Mouse (Mus musculus): ENCODE data around the gene Gtf2ird1. TPM values are rescaled to one million over a fixed set of nuclear protein-coding genes. Genes with fewer than 3 reads are reported as not detected.

The Gtf2ird1 gene
- total and polyA plus RNA-seq, 3 experiments = 13.4 to 26.4 (median 23.8) TPM

DNA sequence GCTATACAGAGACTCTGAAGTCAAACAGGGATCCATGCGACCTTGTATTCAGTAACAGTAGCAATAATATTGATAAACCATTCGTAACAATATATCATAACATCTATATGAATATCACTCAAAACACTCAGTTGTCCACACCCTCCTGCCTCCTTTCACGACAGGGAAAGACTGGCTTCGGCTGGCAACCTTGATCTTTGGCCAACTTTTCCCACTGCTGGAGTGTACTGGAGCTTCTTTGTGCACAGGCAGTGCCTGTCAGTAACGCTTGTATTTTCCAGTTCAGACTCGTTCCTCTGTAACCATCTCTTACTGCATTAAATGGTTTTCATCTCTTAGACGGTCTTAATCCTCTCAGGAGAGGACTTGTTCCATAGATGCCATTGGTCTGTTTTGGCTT lies 139.8 kb downstream of the Gtf2ird1 start:
- peaks cover 3% of the 10 kb centered on the region for H3K4me1 ChIP-seq (ENCODE audit: control insufficient read depth, insufficient read depth, low read length)
- TF ChIP-seq EP300 (IDR thresholded peaks at IDR 0.05; ENCODE audit: insufficient read depth, low read depth, low read length) (no peak), POLR2A (IDR thresholded peaks at IDR 0.05; ENCODE audit: insufficient read depth, low read depth, low read length) (no peak), CTCF (IDR thresholded peaks at IDR 0.05) (no peak)
- 54% methylated on average over 7 of the region's 7 CpGs for WGBS
- no peaks in the 10 kb centered on the region for H3K27me3 ChIP-seq (ENCODE audit: control insufficient read depth, insufficient read depth, low read length)
- no peaks in the 10 kb centered on the region for H3K79me2 ChIP-seq (replicated peaks; ENCODE audit: control insufficient read depth, insufficient read depth, low read length)
- no peak for DNase-seq
- no peak overlapping the region for H3K4me3 ChIP-seq
- no peak overlapping the region; the same call in 1 of the 2 replicates for H3K27ac ChIP-seq
- peaks cover 2% of the 10 kb centered on the region for H3K36me3 ChIP-seq (ENCODE audit: control insufficient read depth, insufficient read depth, low read length)
- intact Hi-C loops (cut with DNase I) = no loop called here
- H3K9ac ChIP-seq (ENCODE audit: low read depth, low read length) = no peak overlapping the region

DNA sequence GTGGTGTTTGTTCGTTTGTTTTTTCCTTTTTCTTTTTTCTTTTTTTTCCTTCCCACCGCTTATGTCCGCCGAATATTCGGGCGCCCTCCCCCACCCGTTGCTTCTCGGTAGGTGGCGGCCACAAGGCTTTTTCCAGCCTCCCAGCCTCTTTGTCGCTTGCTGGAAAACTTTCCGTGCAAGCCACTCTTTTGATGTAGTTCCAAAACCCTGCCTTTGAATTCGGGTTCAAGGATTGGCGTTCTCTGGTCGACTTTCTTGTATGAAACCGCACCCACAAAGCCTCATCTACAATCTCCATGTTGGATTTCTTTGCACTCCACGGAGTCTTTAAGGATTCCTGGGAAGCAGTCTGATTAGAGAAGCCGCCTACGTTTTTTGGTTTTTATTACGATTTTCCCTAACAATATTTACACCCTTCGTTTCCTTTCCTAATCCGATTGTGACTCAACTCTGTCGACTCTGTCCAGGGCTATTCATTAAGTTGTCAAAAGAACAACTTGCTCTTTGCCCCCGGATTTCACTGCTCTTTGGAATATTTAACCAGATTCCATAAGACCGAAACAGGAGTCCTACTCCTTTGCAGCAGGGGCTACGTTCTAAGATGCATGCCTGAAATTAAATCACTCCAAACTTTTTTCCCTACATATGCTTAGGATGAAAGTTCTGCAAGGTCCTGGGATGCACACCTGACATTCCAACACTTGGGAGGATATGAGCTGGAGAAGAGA lies 140.7 kb downstream of the Gtf2ird1 start:
- TF ChIP-seq EP300 (IDR thresholded peaks at IDR 0.05; ENCODE audit: insufficient read depth, low read depth, low read length) (0 out of 2 replicates have a peak, but pooled peaks have one; percentile 37), CTCF (IDR thresholded peaks at IDR 0.05) (peak; percentile 47), POLR2A (IDR thresholded peaks at IDR 0.05; ENCODE audit: insufficient read depth, low read depth, low read length) (no peak; the same call in 1 of the 2 replicates)
- 3% methylated on average over 25 of the region's 25 CpGs for WGBS
- intact Hi-C loops (cut with DNase I) = no loop called here
- Histone ChIP-seq H3K4me3 (peak overlapping the region; percentile 62), H3K27me3 (ENCODE audit: control insufficient read depth, insufficient read depth, low read length) (no peaks in the 10 kb centered on the region), H3K9ac (ENCODE audit: low read depth, low read length) (peak overlapping the region; percentile 60), H3K27ac (peak overlapping the region; percentile 97), H3K79me2 (replicated peaks; ENCODE audit: control insufficient read depth, insufficient read depth, low read length) (no peaks in the 10 kb centered on the region), H3K36me3 (ENCODE audit: control insufficient read depth, insufficient read depth, low read length) (peaks cover 2% of the 10 kb centered on the region), H3K4me1 (ENCODE audit: control insufficient read depth, insufficient read depth, low read length) (peaks cover 5% of the 10 kb centered on the region)
- peak; percentile 62 to 64 for DNase-seq

DNA sequence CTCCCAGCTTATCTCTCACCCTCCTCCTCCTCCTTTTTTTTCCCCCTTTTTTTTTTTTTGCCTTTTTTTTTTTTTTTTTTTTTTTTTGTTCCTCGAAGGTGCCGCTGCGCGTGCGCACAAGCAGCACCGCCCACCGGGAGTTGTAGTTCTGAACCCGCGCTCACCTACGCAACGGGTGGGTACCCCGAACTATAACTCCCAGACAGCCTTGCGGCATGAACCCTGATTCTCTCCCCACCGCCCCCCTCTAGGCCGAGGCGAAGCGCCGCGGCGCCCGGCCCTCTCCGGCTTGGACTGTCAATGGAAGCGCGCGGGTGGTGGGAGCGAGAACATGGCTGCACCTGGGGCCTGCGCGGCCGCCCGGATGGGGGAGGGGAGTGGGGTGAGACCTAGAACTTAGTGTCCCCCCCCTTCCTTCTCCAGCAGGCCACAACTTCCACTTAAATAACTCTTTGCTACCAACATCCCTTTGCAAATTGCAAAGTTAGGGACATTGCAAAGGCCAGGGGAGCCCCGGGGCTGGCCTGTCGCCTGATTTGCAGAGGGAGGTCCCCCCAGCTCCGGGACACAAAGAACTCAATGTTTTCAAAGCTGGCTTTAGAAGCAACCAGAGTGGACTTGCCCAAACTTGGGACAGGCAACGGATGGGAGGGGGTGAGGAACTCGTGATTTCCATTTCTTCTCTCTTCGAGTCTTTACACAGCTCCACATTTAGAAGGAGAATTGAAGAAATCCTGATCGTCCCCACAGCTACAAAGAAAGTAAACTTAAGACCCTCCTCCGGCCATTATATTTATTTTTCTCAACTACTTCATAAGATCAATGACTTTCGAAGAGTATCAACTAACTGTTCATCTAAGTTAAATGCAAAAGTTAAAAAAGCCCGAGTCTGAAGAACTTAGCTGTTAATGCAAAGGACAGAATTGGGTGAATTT lies 141.6 kb downstream of the Gtf2ird1 start, which contains the start of gene Gtf2i:
Gtf2i (minus strand) TSS at position 73 of the 935 bp plus-strand sequence.
- DNase-seq = peak; percentile 93 to 97
- Histone ChIP-seq H3K4me3 (peak within 1 kb of the TSS; percentile 87), H3K79me2 (replicated peaks; ENCODE audit: control insufficient read depth, insufficient read depth, low read length) (0 out of 2 replicates have a peak, but pooled peaks cover 2% of the 10 kb centered on the region), H3K36me3 (ENCODE audit: control insufficient read depth, insufficient read depth, low read length) (peaks cover 2% of the 10 kb centered on the region), H3K9ac (ENCODE audit: low read depth, low read length) (peak within 1 kb of the TSS; percentile 98), H3K27ac (peak within 1 kb of the TSS; percentile 97), H3K27me3 (ENCODE audit: control insufficient read depth, insufficient read depth, low read length) (no peaks in the 10 kb centered on the region), H3K4me1 (ENCODE audit: control insufficient read depth, insufficient read depth, low read length) (peaks cover 5% of the 10 kb centered on the region)
- WGBS = under 1% methylated on average over 40 of the region's 40 CpGs
- intact Hi-C loops (cut with DNase I) = no loop called here
- 0 out of 2 replicates have a peak, but pooled peaks have one; percentile 4 for TF ChIP-seq CTCF (IDR thresholded peaks at IDR 0.05)
- 0 out of 2 replicates have a peak, but pooled peaks have one; percentile 37 for TF ChIP-seq EP300 (IDR thresholded peaks at IDR 0.05; ENCODE audit: insufficient read depth, low read depth, low read length)
- peak; percentile 75 for TF ChIP-seq POLR2A (IDR thresholded peaks at IDR 0.05; ENCODE audit: insufficient read depth, low read depth, low read length)

DNA sequence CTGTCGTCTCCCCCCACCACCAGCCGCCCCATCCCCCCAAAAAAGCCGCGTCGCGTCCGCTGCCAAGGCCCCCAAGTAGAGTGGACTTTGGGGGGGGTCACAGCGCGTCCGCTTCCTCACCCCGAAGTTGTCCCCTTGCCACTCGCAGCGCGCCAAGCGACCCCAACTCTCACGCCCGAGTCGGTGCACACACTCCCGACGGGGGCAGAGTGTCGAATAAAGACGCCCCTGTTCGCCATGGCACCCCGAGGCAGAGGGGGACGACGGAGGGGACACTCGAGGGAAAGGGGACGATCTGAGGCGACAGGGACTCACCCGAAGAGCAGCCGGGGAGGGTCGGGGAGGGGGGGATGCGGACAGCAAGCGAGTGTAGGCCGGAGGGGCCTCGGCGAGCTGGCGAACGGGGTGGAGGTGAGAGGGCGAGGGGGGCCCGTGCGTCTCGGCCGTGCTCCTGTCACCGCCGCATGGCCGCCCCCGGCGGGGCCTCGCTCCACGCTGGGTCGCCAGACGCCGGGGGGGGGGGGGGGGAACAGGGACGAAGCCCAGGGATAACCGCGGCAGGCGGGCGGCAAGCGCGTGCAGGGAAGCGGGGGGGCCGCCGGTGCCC lies 142.3 kb downstream of the Gtf2ird1 start:
- 1% methylated on average over 47 of the region's 64 CpGs for WGBS
- no peaks in the 10 kb centered on the region for H3K27me3 ChIP-seq (ENCODE audit: control insufficient read depth, insufficient read depth, low read length)
- H3K27ac ChIP-seq = peak overlapping the region; percentile 97
- TF ChIP-seq POLR2A (IDR thresholded peaks at IDR 0.05; ENCODE audit: insufficient read depth, low read depth, low read length) (no peak), EP300 (IDR thresholded peaks at IDR 0.05; ENCODE audit: insufficient read depth, low read depth, low read length) (no peak), CTCF (IDR thresholded peaks at IDR 0.05) (no peak)
- peaks cover 2% of the 10 kb centered on the region for H3K36me3 ChIP-seq (ENCODE audit: control insufficient read depth, insufficient read depth, low read length)
- H3K79me2 ChIP-seq (replicated peaks; ENCODE audit: control insufficient read depth, insufficient read depth, low read length) = 0 out of 2 replicates have a peak, but pooled peaks cover 2% of the 10 kb centered on the region
- intact Hi-C loops (cut with DNase I) = no loop called here
- peak overlapping the region; percentile 98 for H3K9ac ChIP-seq (ENCODE audit: low read depth, low read length)
- peaks cover 5% of the 10 kb centered on the region for H3K4me1 ChIP-seq (ENCODE audit: control insufficient read depth, insufficient read depth, low read length)
- peak overlapping the region; percentile 87 for H3K4me3 ChIP-seq
- DNase-seq = peak in 1 of 2 experiments; percentile 80

DNA sequence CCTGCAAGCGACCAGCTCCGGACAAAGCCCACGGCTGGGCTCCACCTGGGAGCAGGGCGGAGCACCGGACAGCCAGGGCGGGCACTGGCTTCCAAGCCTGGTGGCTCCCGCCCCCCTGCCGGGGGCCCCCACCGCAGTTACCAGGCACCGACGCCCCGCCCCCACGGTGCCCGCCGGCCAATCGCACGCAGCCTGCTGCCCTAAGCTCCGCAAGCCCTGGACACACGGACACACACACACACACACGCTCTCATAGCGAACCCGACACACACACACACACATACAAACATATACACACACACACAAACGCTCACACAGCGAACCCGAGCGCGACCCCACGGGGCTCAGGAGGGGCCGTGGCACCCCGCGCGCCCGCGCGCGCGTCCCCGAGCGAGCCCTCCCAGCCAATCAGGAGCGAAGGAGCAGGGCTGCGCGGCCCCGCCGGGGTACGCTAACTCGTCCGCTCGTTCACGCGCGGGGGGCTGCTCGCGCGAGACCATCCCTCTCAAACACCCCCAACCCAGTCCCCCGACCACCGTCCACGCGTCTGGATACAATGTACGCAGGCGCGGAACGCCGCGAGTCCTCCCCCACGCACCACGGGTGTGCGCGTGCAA lies 143.0 kb downstream of the Gtf2ird1 start:
- Histone ChIP-seq H3K4me3 (peak overlapping the region; percentile 87), H3K27me3 (ENCODE audit: control insufficient read depth, insufficient read depth, low read length) (no peaks in the 10 kb centered on the region), H3K79me2 (replicated peaks; ENCODE audit: control insufficient read depth, insufficient read depth, low read length) (0 out of 2 replicates have a peak, but pooled peaks cover 2% of the 10 kb centered on the region), H3K9ac (ENCODE audit: low read depth, low read length) (peak overlapping the region; percentile 98), H3K36me3 (ENCODE audit: control insufficient read depth, insufficient read depth, low read length) (peaks cover 2% of the 10 kb centered on the region), H3K27ac (peak overlapping the region; percentile 97), H3K4me1 (ENCODE audit: control insufficient read depth, insufficient read depth, low read length) (peaks cover 5% of the 10 kb centered on the region)
- TF ChIP-seq EP300 (IDR thresholded peaks at IDR 0.05; ENCODE audit: insufficient read depth, low read depth, low read length) = peak; percentile 31
- TF ChIP-seq POLR2A (IDR thresholded peaks at IDR 0.05; ENCODE audit: insufficient read depth, low read depth, low read length) = peak; percentile 84
- TF ChIP-seq CTCF (IDR thresholded peaks at IDR 0.05) = no peak
- intact Hi-C loops (cut with DNase I) = no loop called here
- peak; percentile 96 to 98 for DNase-seq
- under 1% methylated on average over 68 of the region's 68 CpGs for WGBS

Measured in heart, adult 2 months (tissue).